Mouse (Mus musculus) intestine, embryonic 14.5 days (tissue): ENCODE results near the gene Polr3b. TPM values are rescaled to one million over a fixed set of nuclear protein-coding genes. Genes with fewer than 3 reads are reported as not detected.

ENCODE experiments used
- ATAC-seq: fragments of 200-750 bp; cut with Nextera tagmentation; replicated peaks from 2 replicates; pipeline ENCODE4 v1.8.0; 2017; ENCODE audit warnings: low read depth, moderate number of reproducible peaks, moderate TSS enrichment, moderate library complexity; ENCODE audit not compliant: low FRiP score, low TSS enrichment
- DNase-seq: peaks from one replicate; pipeline ENCODE4 v3.0.0-alpha.2; 2018; ENCODE audit warnings: low spot score
- H3K27ac ChIP-seq: fragments of 300-500 bp; sonication (generic); 2 replicates; pipeline ENCODE4 v1.5.1; 2014; ENCODE audit warnings: low read depth, mild to moderate bottlenecking, control low read depth
- H3K27me3 ChIP-seq: fragments of 300-500 bp; sonication (generic); replicated peaks from 2 replicates; pipeline ENCODE4 v1.6.1; 2014; ENCODE audit warnings: low read length, control low read depth; ENCODE audit not compliant: control insufficient read depth, insufficient read depth
- H3K36me3 ChIP-seq: fragments of 300-500 bp; sonication (generic); 2 replicates; pipeline ENCODE4 v1.6.1; 2014; ENCODE audit warnings: low read length, control low read depth; ENCODE audit not compliant: control insufficient read depth, insufficient read depth
- H3K4me1 ChIP-seq: fragments of 300-500 bp; sonication (generic); replicated peaks from 2 replicates; pipeline ENCODE4 v1.6.1; 2014; ENCODE audit warnings: low read length, control low read depth, mixed read lengths; ENCODE audit not compliant: control insufficient read depth, insufficient read depth
- H3K4me2 ChIP-seq: fragments of 300-500 bp; sonication (generic); 2 replicates; pipeline ENCODE4 v1.6.1; 2014; ENCODE audit warnings: low read length
- H3K4me3 ChIP-seq: fragments of 300-500 bp; sonication (generic); 2 replicates; pipeline ENCODE4 v1.5.1; 2014; ENCODE audit warnings: low read depth, low read length, control low read depth, mixed read lengths
- H3K9ac ChIP-seq: fragments of 300-500 bp; sonication (generic); 2 replicates; pipeline ENCODE4 v1.6.1; 2014; ENCODE audit warnings: mild to moderate bottlenecking, low read length
- H3K9me3 ChIP-seq: fragments of 300-500 bp; sonication (generic); 2 replicates; pipeline ENCODE4 v1.6.1; 2016; ENCODE audit warnings: low read length, control low read depth; ENCODE audit not compliant: control insufficient read depth
- WGBS: fragments of 180-500 bp; shearing (Covaris S2); extraction: QIAGEN DNeasy Blood & Tissue Kit; methylation state at CpG from one replicate; pipeline ENCODE4 v1.1.7; 2014; 5-methylcytosine and 5-hydroxymethylcytosine counted together
- polyA plus RNA-seq: library from polyadenylated mRNA; unstranded; fragments of >200 nt; fragmentation: Nextera tagmentation; extraction: Ambion mirVana; gene quantifications from 2 replicates; pipeline ENCODE4 v1.2.1, GENCODE M21; 2014

The Polr3b gene
- polyA plus RNA-seq, 1 experiment from 2014 or later: 16.0 TPM

DNA sequence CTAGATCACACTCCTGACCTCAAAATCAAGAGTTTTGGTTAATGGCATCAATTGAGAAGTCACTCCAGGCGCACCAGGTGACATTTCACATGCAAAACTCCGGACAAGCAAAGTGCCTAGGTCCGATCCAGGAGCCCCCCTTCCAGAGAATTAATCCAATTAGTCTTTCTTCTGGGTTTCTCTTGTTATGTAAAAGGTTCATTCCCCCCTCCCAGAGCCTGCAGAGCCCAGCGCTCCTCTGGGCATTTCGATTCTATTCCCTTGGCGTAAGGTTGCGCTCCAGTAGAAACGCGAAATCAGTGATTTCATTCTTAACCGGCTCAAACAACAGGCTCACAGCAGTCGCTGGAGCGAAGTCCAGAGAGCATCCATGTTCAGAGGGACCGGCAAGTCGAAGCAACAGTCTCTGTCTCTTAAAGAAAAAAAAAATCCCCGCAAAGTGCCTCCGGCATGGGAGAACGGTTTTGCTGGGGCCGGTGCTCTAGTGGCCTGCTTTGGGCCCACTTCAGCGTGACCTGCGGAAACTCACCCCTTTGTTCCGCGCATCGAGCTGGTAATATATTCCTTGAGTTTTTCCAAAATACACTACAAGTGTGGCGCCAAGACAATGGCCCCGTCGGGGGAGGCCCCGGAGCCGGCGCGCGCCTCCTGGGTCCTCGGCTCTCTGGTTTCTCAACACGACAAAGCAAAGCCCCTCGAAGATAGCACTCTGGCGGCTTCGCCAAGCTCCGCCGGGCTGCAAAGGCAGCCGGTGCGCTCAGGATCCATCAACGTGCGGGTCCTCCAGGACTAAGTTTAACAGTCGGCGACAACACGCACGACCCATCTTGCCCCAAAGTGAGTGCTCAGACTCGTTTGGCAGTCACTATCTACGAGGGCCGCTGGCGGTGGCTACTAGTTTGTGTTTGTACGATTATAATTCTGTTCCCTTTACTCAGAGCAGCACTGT is 136.7 kb downstream of the Polr3b start:
- Histone ChIP-seq H3K4me2 (peak overlapping the region; percentile 1; the same call in 1 of the 2 replicates), H3K36me3 (no peaks in the 10 kb centered on the region), H3K4me1 (peaks cover 26% of the 10 kb centered on the region), H3K9me3 (no peaks in the 10 kb centered on the region), H3K9ac (no peak overlapping the region), H3K27ac (no peak overlapping the region), H3K27me3 (peaks cover 97% of the 10 kb centered on the region), H3K4me3 (peak overlapping the region; percentile 0; the same call in 1 of the 2 replicates)
- WGBS: 3% methylated on average over 51 of the region's 51 CpGs
- ATAC-seq (no peak), DNase-seq (peak; percentile 77)

DNA sequence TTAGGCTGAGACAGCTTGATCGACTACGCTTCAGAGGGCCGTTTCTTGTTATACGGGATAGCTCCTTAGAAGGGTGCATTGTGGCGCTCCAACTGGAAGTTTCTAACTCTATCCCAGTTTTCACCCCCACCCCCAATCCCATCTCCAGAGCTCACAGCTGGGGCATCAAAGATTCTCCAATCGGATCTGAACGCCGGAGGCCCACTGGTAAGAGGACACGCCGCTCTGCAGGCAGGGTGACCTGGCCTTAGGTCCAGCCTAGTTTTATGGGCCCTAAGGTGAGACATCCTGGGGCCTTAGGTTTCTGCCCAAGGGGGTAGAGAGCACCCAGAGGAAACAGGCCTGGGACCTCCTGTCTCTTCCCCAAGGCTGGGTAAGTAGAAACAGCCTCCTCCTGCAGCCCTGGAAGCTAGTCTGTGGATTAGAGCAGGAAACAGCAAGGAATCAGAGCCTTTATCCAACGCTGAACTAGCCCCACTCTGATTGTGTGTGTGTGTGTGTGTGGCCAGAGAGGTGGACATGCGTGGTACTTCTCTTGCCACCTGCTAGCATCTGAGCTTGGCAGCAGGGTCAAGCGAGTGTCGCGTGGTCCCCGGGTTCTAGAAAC is 137.5 kb downstream of the Polr3b start:
- DNase-seq: no peak
- H3K9me3 ChIP-seq: no peaks in the 10 kb centered on the region
- H3K27me3 ChIP-seq: peaks cover 94% of the 10 kb centered on the region
- 10% methylated on average over 16 of the region's 16 CpGs for WGBS
- ATAC-seq: no peak
- no peaks in the 10 kb centered on the region for H3K36me3 ChIP-seq
- no peak overlapping the region for H3K9ac ChIP-seq
- peaks cover 26% of the 10 kb centered on the region for H3K4me1 ChIP-seq
- H3K27ac ChIP-seq: no peak overlapping the region
- peak overlapping the region; percentile 27; the same call in 1 of the 2 replicates for H3K4me3 ChIP-seq
- peak overlapping the region; percentile 54 for H3K4me2 ChIP-seq

DNA sequence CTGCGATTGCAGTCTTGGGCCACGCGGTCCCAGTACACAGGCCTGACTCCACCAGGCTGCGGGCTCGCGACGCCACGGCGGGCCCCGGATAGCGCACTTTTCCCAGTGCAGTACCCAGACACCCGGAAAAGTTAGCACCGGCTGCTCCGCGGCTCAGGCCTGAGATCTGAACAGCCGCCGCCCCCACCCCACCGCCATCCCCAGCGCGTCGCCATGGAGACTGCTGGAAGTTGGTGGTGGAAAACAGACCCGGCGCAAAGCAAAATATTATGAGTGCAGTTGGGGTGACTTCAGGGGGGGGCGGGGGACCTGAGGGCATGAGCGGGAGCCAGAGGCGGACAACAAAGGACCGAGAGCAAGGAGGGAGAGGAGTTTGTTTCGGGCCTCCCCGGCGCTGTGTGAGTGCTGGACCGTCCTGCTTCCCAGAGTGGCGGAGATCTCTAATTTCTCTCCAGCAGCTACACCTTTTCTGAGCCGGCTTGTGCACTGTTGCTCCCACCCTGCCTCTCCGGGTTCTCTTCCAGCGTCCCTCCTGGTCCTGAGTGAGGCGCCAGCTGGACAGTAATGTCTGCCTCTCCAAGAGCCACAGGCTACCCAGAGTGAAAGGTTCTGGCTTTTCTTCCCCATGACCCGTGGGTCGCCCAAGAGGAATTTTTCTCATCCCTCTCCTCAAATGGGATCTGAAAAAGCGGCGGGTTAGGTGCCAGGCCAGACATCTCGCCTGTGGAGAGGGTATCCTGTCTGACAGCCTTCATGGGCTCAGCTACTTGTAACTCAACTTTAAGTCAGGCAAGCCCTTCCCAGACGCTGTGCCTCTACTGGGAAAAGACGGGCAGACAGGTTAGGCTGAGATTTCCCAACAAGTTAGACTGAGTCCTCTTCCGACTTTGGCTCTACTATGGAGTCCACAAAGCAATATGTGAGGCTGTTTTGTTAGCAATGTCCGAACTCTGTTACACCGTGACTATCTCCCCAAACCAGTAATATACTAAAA is 138.3 kb downstream of the Polr3b start:
- H3K9me3 ChIP-seq: no peaks in the 10 kb centered on the region
- whole genome bisulfite sequencing: 6% methylated on average over 46 of the region's 46 CpGs
- H3K36me3 ChIP-seq: no peaks in the 10 kb centered on the region
- peaks cover 90% of the 10 kb centered on the region for H3K27me3 ChIP-seq
- 0 out of 2 replicates have a peak, but pooled peaks have one; percentile 48 for ATAC-seq
- peak; percentile 72 for DNase-seq
- H3K4me1 ChIP-seq: peaks cover 21% of the 10 kb centered on the region
- H3K9ac ChIP-seq: no peak overlapping the region
- peak overlapping the region; percentile 27 for H3K4me3 ChIP-seq
- peak overlapping the region; percentile 54 for H3K4me2 ChIP-seq
- no peak overlapping the region for H3K27ac ChIP-seq

DNA sequence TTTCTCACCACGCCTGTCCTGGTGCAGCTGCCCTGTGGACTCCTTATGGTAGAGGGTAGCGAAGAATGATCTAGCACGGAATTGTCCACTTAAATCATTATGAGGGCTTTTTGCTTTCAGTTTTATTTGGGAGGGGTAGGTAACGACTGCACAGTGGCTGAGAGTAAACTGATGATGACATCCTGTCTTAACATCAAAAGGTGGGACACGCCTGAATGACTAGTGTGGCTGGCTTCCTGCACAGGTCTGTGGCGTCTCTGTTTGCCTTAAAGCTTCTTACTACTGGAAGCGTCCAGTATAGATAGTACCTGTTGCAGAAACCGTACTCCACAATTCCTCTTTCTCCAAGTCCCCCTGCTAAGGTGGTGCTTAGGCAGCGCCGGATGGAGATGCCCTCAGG is 146.7 kb downstream of the Polr3b start:
- no peaks in the 10 kb centered on the region for H3K4me1 ChIP-seq
- WGBS: 77% methylated on average over 10 of the region's 10 CpGs
- peaks cover 19% of the 10 kb centered on the region for H3K27me3 ChIP-seq
- H3K9me3 ChIP-seq: no peaks in the 10 kb centered on the region
- H3K27ac ChIP-seq: no peak overlapping the region
- no peak overlapping the region for H3K4me2 ChIP-seq
- no peaks in the 10 kb centered on the region for H3K36me3 ChIP-seq
- no peak overlapping the region for H3K4me3 ChIP-seq
- H3K9ac ChIP-seq: no peak overlapping the region
- ATAC-seq (no peak), DNase-seq (no peak)

GRCm38 (mm10) chr10:84772380-84773130 is 150.5 kb downstream of the Polr3b start:
- H3K4me1 ChIP-seq: no peaks in the 10 kb centered on the region
- no peaks in the 10 kb centered on the region for H3K27me3 ChIP-seq
- DNase-seq: no peak
- ATAC-seq: no peak
- H3K4me3 ChIP-seq: no peak overlapping the region
- H3K4me2 ChIP-seq: no peak overlapping the region
- no peak overlapping the region for H3K27ac ChIP-seq
- 81% methylated on average over 4 of the region's 4 CpGs for WGBS
- H3K9me3 ChIP-seq: no peaks in the 10 kb centered on the region
- no peak overlapping the region for H3K9ac ChIP-seq
- no peaks in the 10 kb centered on the region for H3K36me3 ChIP-seq

DNA sequence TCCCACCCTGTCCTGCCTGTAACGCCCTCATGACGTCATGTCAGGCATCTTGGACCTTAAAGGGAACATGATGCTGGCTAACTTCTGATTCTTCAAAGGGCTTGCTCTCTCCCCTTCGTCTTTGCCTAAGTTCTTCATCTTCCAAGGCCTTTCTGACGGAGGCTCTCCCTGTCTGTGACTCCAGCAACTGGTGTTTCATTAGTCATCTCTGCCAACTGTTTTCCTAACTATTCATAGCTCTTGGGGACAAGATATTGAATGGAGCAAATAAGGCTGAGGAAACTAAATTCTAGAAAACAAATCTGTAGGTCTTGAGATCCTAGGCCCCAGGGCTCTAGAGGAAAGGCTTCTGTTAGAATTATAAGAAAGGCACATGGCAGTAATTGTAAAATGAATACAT is 151.8 kb downstream of the Polr3b start:
- H3K4me3 ChIP-seq: no peak overlapping the region
- no peaks in the 10 kb centered on the region for H3K27me3 ChIP-seq

GRCm38 (mm10) chr10:84774573-84774972 is 152.5 kb downstream of the Polr3b start:
- H3K4me1 ChIP-seq: no peaks in the 10 kb centered on the region
- WGBS: 81% methylated on average over 12 of the region's 12 CpGs
- no peak overlapping the region for H3K4me3 ChIP-seq
- no peaks in the 10 kb centered on the region for H3K27me3 ChIP-seq
- ATAC-seq: no peak
- H3K9ac ChIP-seq: no peak overlapping the region
- H3K4me2 ChIP-seq: no peak overlapping the region
- H3K27ac ChIP-seq: no peak overlapping the region
- H3K9me3 ChIP-seq: no peaks in the 10 kb centered on the region
- H3K36me3 ChIP-seq: no peaks in the 10 kb centered on the region
- DNase-seq: no peak

More for the DNA sequence above, 151.8 kb downstream of the Polr3b start:
- ATAC-seq (no peak), DNase-seq (no peak)
- no peaks in the 10 kb centered on the region for H3K36me3 ChIP-seq
- H3K4me2 ChIP-seq: no peak overlapping the region
- H3K9ac ChIP-seq: no peak overlapping the region
- no peaks in the 10 kb centered on the region for H3K9me3 ChIP-seq
- H3K4me1 ChIP-seq: no peaks in the 10 kb centered on the region
- 88% methylated on average over 4 of the region's 4 CpGs for WGBS
- no peak overlapping the region for H3K27ac ChIP-seq
